Mouse (Mus musculus) cerebellum, adult 2 months (tissue): ENCODE data around the gene Gng7.

Source experiments
- CTCF ChIP-seq: fragments of 200-500 bp; IDR thresholded peaks from 2 replicates; pipeline ENCODE4 v1.5.1; 2011; ENCODE audit warnings: low read depth, mild to moderate bottlenecking, control low read depth, low read length, moderate library complexity, borderline replicate concordance; ENCODE audit not compliant: insufficient read depth
- POLR2A ChIP-seq: fragments of 200-500 bp; IDR thresholded peaks from 2 replicates; pipeline ENCODE4 v1.6.1; 2011; ENCODE audit warnings: low read length, control low read depth, borderline replicate concordance; ENCODE audit not compliant: insufficient read depth

- TF ChIP-seq CTCF, result no peak
- TF ChIP-seq POLR2A, result no peak
Observed at GRCm38 (mm10) chr10:80915736-80916135, 99.0 kb downstream of the Gng7 start.
